Mouse (Mus musculus) bone marrow, adult 2 months (tissue): Measurements from ENCODE around the gene Hnf1b. TPM values are rescaled to one million over a fixed set of nuclear protein-coding genes. Genes with fewer than 3 reads are reported as not detected.
A peak's percentile ranks its signal among the peaks of the same experiment; 100 is the strongest.

Source experiments
- H3K27ac ChIP-seq: fragments of 200-500 bp; 2 replicates; pipeline ENCODE4 v1.5.1; 2012; ENCODE audit warnings: low read depth, mild to moderate bottlenecking, control low read depth, inconsistent platforms, low read length; ENCODE audit not compliant: control insufficient read depth, poor library complexity, insufficient read depth
- H3K4me1 ChIP-seq: fragments of 200-500 bp; 2 replicates; pipeline ENCODE4 v1.6.1; 2011; ENCODE audit warnings: low read length; ENCODE audit not compliant: control insufficient read depth, insufficient read depth
- H3K4me3 ChIP-seq: fragments of 200-500 bp; replicated peaks from 2 replicates; pipeline ENCODE3; 2011; ENCODE audit warnings: mild to moderate bottlenecking, low read depth, low read length, control low read depth; ENCODE audit not compliant: control insufficient read depth
- CTCF ChIP-seq: fragments of 200-500 bp; IDR thresholded peaks from 2 replicates; pipeline ENCODE4 v1.5.1; 2011; ENCODE audit warnings: low read length, control low read depth; ENCODE audit not compliant: control insufficient read depth, insufficient read depth
- POLR2A ChIP-seq: fragments of 200-500 bp; IDR thresholded peaks from 2 replicates; pipeline ENCODE4 v1.6.1; 2011; ENCODE audit warnings: low read depth, mild to moderate bottlenecking, control low read depth, low read length, borderline replicate concordance; ENCODE audit not compliant: control insufficient read depth
- WGBS: fragments of 180-500 bp; shearing (Covaris S2); methylation state at CpG from one replicate; pipeline ENCODE4 v1.1.7; 2018; 5-methylcytosine and 5-hydroxymethylcytosine counted together
- polyA plus RNA-seq: library from polyadenylated mRNA; stranded (reverse); fragments of >200 nt; gene quantifications from 2 replicates; pipeline ENCODE4 v1.2.4, GENCODE M21; 2011; ENCODE audit warnings: low replicate concordance; ENCODE audit not compliant: missing spikeins, insufficient read depth, insufficient read length

Gene Hnf1b
- polyA plus RNA-seq, 1 experiment: not detected

- 69% methylated on average over 10 of the region's 10 CpGs for WGBS
- Histone ChIP-seq H3K4me1 (no peaks in the 10 kb centered on the region), H3K4me3 (no peak overlapping the region), H3K27ac (no peak overlapping the region)
- TF ChIP-seq POLR2A (no peak), CTCF (no peak)
Measured at GRCm38 (mm10) chr11:83819806-83820483, 29.9 kb upstream of the Hnf1b start.

DNA sequence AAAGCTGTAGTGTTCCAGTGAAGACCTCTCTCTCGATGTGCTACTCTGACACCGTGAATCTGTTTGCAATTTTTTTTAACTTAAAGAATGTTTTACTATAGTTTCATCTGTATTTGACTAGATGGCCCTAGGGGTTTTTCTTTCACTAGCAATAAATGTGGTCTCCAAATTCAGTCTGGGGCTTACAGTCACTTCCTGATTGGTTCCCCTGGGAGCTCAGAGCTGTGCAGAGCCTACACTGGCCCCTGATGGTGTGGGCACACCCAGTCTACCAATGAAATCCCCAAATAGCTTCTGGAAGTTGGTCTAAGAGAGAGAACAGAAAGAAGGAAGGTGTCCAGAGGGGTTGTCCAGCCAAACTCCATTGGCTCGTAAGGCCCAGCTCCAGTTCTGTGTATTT lies 23.7 kb upstream of the Hnf1b start:
- TF ChIP-seq CTCF: no peak
- TF ChIP-seq POLR2A: no peak
- Histone ChIP-seq H3K27ac (no peak overlapping the region), H3K4me3 (no peak overlapping the region), H3K4me1 (no peaks in the 10 kb centered on the region)
- WGBS: 81% methylated on average over 3 of the region's 3 CpGs

DNA sequence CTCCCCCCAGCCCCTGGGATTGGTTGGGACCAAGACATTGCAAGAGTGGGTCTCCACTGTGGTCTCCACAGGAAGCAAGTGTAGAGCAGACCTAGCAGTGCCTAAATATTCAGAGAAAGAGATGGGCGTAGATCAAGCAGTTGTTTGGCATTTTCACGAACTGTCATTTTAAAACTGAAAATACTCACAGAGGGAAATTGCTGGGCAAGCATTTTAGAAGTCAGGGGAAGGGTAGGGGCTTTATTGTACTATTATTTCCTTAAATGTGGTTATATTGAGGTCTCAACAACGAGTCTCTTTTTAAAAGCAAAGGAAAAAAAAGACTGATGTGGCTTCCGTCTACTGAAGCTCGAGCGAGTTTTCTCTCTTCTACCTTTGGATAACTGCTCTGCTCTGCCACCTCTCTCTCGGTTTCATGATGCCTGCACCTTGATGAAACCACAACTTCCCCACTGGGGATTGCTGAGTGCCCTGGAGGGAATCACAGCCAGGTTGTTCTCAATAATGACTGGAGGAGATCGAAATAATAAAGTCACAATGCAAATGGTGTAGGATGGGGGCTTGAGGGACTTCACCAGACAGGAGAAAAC lies 21.2 kb upstream of the Hnf1b start:
- H3K4me1 ChIP-seq: no peaks in the 10 kb centered on the region
- 32% methylated on average over 8 of the region's 8 CpGs for WGBS
- no peak overlapping the region for H3K27ac ChIP-seq
- no peak for TF ChIP-seq POLR2A
- TF ChIP-seq CTCF: no peak
- no peak overlapping the region for H3K4me3 ChIP-seq

GRCm38 (mm10) chr11:83832389-83832788 lies 17.5 kb upstream of the Hnf1b start:
- Histone ChIP-seq H3K4me1 (no peaks in the 10 kb centered on the region), H3K27ac (no peak overlapping the region), H3K4me3 (no peak overlapping the region)
- TF ChIP-seq CTCF: peak; percentile 71
- no peak for TF ChIP-seq POLR2A
- 25% methylated on average over 8 of the region's 8 CpGs for WGBS

GRCm38 (mm10) chr11:83833517-83833916 lies 16.3 kb upstream of the Hnf1b start:
- TF ChIP-seq POLR2A (no peak), CTCF (no peak)
- Histone ChIP-seq H3K4me3 (no peak overlapping the region), H3K27ac (no peak overlapping the region), H3K4me1 (no peaks in the 10 kb centered on the region)
- 72% methylated on average over 6 of the region's 6 CpGs for WGBS

DNA sequence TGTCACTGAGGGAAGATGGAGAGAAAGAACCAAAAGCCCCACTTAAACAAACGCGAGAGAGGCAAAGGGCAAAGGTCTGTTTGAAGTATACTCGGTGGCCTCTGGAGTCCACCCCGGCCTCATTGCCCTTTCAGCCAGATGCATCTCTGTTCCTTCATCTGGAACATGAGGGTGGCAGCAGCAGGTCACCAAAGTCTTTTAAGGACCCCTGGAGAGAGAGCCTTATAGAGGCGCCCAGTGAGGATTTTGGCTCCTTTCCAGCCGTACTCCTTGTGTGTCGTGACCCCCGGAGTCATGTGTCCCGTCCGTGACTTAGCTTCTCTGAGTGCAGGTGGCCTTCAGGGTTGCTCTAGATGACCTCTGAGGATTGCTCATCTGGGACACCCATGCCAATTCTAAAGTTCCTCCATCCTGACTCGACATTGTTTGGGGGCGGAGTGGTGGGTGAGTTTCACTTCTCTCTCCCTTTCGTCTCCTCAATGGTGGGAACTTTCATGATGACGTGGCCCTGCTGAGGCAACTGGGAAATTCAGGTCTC lies 15.8 kb upstream of the Hnf1b start:
- Histone ChIP-seq H3K4me3 (no peak overlapping the region), H3K27ac (no peak overlapping the region), H3K4me1 (no peaks in the 10 kb centered on the region)
- WGBS: 51% methylated on average over 14 of the region's 14 CpGs
- no peak for TF ChIP-seq CTCF
- TF ChIP-seq POLR2A: no peak

DNA sequence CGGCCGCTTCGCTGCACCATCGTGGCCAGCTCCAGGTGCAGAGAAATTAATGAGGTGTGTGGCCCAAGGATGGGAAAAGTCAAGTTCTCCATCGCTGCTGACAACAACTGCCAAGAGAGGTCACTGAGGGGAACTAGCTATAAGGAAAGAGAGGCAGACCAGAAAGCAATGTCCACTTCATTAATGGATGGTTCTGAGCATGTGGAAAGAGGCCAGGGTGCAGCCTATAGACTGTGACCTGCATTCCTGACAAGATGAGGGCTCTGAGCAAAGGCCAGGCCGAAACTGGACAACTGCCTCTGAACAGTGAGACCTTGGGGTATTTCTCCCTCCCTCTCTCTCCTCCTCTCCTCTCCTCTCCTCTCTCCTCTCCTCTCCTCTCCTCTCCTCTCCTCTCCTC lies 10.4 kb upstream of the Hnf1b start:
- Histone ChIP-seq H3K27ac (no peak overlapping the region), H3K4me3 (no peak overlapping the region), H3K4me1 (no peaks in the 10 kb centered on the region)
- TF ChIP-seq POLR2A: no peak
- no peak for TF ChIP-seq CTCF
- WGBS: 83% methylated on average over 6 of the region's 6 CpGs

- no peaks in the 10 kb centered on the region for H3K4me1 ChIP-seq
- WGBS: 30% methylated on average over 6 of the region's 6 CpGs
- no peak overlapping the region for H3K4me3 ChIP-seq
- no peak for TF ChIP-seq CTCF
- no peak for TF ChIP-seq POLR2A
- no peak overlapping the region for H3K27ac ChIP-seq
Measured at GRCm38 (mm10) chr11:83843534-83843933, 6.3 kb upstream of the Hnf1b start.
